Mouse (Mus musculus) liver, adult 10 weeks (tissue): ENCODE data around the gene Gm5930. TPM values are rescaled to one million over a fixed set of nuclear protein-coding genes. Genes with fewer than 3 reads are reported as not detected.

Experiments used
- polyA plus RNA-seq: library from polyadenylated mRNA; stranded (reverse); fragments of 350-450 nt; fragmentation: Illumina TruSeq; extraction: RNeasy Lipid Tissue Mini Kit (QIAGEN cat#74804); gene quantifications from one replicate; pipeline ENCODE4 v1.2.3, GENCODE M21; 2014; ENCODE audit warnings: low read depth, low replicate concordance

Gene Gm5930
- polyA plus RNA-seq: not detected

GRCm38 (mm10) chr14:44338484-44338883 lies at the start of gene Gm5930:
Gene Gm5930, minus strand, starts transcription at chr14:44338584.

GRCm38 (mm10) chr14:44365057-44365456 lies 26.7 kb upstream of the Gm5930 start, which contains the start of gene Gm8229:
Gene Gm8229, plus strand, starts transcription at chr14:44365357.

DNA sequence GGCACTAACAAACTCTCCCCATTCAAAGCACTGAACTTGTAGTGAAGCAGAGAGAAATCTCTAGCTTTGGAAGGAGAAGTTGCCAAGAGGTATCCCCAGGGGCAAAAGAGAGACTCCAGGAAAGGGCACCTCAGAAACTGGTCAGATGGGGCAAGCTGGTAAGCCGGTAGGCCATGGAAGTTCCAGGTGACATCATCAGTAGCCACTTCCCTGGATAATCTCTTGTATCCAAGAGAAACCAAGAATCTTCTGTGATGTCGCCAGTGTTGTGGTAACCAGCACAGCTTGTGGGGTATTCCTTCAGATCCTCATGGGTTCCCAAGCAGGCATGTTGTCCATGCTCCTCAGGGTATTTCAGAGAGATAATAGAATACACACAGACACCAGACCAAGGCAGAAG lies 53.1 kb downstream of the Gm5930 start, which contains the start of gene Gm8220:
Gm8220 (plus strand) TSS at position 301 of the 400 bp plus-strand sequence.

Other genes starting within 250 kb of the Gm5930 start
- gene Ear2, start 235.9 kb downstream of the Gm5930 start, polyA plus RNA-seq: 11.1 TPM
- gene Gm3327, start 214.7 kb downstream of the Gm5930 start, polyA plus RNA-seq: not detected
- not detected for gene Gm8212, start 140.9 kb downstream of the Gm5930 start, polyA plus RNA-seq
- not detected for gene 4930503E14Rik, start 125.3 kb downstream of the Gm5930 start, polyA plus RNA-seq
- not detected for gene Gm8220, start 53.0 kb downstream of the Gm5930 start, polyA plus RNA-seq
- gene Gm8229, start 26.8 kb upstream of the Gm5930 start, polyA plus RNA-seq: not detected
- not detected for gene Gm3371, start 72.1 kb upstream of the Gm5930 start, polyA plus RNA-seq
- gene Gm8232, start 95.1 kb upstream of the Gm5930 start, polyA plus RNA-seq: not detected
- gene BC061237, start 153.9 kb upstream of the Gm5930 start, polyA plus RNA-seq: not detected
- not detected for gene Gm17093, start 179.7 kb upstream of the Gm5930 start, polyA plus RNA-seq
- not detected for gene Gm8247, start 244.6 kb upstream of the Gm5930 start, polyA plus RNA-seq